Mouse (Mus musculus) T-cell, adult 2 months (primary cell): ENCODE results near the gene Gm44805.

ENCODE experiments used
- DNase-seq: peaks from one replicate; pipeline ENCODE4 v3.0.0; 2022; ENCODE audit warnings: low spot score

Gm44805 gene

GRCm38 (mm10) chr7:19628536-19629360 lies 52.5 kb downstream of the Gm44805 start:
- DNase-seq = peak; percentile 99

- DNase-seq = no peak
Measured at GRCm38 (mm10) chr7:19628192-19628535, 53.1 kb downstream of the Gm44805 start.

- no peak for DNase-seq
Measured at GRCm38 (mm10) chr7:19627721-19628120, 53.5 kb downstream of the Gm44805 start.

- DNase-seq = no peak
Measured at GRCm38 (mm10) chr7:19623433-19623832, 57.8 kb downstream of the Gm44805 start.

DNA sequence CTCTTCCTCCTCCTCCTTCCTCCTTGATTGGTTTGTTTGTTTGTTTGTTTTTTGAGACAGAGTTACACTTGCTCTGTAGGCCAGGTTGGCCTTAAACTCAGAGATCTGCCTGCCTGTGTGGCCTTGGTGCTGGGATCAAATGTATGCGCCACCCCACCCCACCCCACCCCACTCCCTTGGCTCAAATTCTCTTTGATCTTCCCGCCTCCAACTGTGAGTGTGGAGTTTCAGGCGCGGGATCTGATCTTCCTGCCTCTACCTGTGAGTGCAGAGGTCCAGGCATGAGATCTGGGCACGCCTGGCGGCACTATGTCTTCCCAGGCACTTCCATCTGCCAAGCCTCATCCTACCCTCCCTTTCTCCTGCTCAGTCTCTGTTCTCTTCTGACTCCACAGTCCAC lies 59.0 kb downstream of the Gm44805 start:
- DNase-seq = no peak
